Mouse (Mus musculus): Measurements from ENCODE around the gene 2410004P03Rik. TPM values are rescaled to one million over a fixed set of nuclear protein-coding genes. Genes with fewer than 3 reads are reported as not detected.
"Not testable (repeated sequence)": the region's sequence is repeated elsewhere in the genome, so short reads cannot be mapped to it uniquely, and the experiment has no call there.

The 2410004P03Rik gene
- total RNA-seq, 1 experiment from 2014 or later = 0.87 TPM

DNA sequence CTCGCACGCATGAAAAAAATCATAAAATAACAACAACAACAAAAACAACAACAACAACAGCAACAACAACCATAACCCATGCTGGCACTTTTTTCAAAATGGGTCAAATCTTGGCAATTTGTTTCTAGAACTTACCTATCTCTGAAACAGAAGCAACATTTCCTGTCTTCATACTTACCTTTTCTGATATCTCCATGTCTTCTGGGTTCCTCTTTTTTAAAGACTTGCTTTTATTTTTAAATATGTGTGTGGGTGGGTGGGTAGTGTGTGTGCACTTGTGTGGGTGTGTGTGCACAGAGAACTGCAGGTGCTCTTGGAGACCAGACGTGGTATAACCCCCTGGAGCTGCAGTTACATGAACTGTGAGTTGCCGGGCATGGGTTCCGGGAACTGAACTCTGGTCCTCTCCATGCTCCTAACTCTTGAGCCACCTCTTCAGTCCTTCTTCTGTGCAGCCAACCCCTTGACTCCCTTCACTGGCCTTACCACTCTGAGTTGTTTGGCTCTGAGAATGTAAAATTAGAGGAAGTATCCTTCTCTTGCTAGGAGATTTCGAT is 13.1 kb upstream of the 2410004P03Rik start:
- no peak for ATAC-seq (replicated peaks; ENCODE audit: low read depth, poor library complexity, severe bottlenecking)

DNA sequence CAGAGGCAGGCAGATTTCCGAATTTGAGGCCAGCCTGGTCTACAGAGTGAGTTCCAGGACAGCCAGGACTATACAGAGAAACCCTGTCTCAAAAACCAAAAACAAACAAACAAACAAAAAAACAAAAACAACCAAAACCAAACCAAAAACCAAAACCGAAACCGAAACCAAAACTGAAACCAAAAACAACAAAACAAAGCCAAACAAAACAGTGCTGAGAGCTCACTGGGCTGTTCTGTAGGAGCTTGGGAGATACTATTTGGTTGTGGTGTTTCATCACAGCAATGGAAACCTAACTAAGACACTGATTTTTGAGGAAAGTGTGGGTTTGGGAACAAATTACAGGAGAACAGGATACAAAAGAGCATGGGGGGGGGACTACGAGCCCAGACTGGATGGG is 10.6 kb upstream of the 2410004P03Rik start:
- ATAC-seq (replicated peaks; ENCODE audit: low read depth, poor library complexity, severe bottlenecking) = no peak

DNA sequence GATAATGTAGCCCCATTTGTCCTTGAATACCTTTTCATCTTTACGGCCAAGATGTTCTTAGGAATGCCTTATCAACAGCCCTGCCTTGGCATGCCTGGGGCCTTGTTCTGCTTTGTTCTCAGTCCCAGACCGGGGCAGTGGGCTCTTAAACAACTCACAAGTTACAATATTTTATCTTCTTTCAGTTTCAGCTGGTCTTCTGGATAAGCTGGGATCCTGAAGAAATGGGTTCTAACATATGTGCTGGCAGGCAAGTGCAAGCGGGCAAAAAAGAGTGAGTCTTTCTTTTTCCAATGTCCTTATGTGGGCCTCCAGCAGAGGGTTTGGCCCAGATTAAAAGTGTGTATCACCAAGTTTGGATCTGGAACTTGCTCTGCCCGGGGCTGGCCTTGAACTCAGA is 9.6 kb upstream of the 2410004P03Rik start:
- ATAC-seq (replicated peaks; ENCODE audit: low read depth, poor library complexity, severe bottlenecking) = not testable (repeated sequence)

DNA sequence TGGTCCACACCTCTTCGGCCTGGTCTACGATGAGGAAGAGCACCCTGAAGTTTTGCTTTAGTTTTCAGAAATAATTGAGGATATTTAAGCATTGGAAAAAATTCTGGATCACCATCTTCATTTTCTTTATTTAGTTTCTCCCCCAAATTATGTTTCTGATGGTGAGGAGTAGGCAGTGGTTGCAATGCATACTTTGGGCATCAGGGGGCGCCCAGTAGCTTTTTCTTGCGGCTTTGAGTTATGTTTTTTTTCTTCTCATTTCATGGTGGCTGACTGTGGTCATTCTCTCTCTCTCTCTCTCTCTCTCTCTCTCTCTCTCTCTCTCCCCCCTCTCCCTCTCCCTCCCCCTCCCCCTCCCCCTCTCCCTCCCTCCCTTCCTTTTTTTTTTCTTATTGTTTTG is 6.9 kb upstream of the 2410004P03Rik start:
- ATAC-seq (replicated peaks; ENCODE audit: low read depth, poor library complexity, severe bottlenecking) = peak; percentile 73

DNA sequence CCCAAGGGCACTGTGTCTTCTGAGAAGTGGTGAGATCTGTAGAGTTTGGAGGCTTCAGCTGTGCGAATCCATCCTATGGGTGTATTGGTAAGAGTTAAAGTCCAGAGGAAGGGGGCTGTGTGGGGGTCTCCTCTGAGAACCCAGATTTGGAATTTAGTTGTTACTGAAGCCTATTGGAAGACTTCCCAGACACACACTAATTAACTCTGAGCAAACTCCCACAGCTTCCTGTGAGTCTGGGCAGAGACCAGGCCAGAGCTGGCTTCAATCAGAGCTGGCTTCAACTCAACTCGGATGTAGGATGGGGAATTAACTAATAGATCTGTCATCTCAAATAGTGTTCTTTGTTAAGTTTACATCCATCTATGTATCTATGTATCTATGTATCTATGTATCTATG is 4.2 kb upstream of the 2410004P03Rik start:
- no peak for ATAC-seq (replicated peaks; ENCODE audit: low read depth, poor library complexity, severe bottlenecking)

DNA sequence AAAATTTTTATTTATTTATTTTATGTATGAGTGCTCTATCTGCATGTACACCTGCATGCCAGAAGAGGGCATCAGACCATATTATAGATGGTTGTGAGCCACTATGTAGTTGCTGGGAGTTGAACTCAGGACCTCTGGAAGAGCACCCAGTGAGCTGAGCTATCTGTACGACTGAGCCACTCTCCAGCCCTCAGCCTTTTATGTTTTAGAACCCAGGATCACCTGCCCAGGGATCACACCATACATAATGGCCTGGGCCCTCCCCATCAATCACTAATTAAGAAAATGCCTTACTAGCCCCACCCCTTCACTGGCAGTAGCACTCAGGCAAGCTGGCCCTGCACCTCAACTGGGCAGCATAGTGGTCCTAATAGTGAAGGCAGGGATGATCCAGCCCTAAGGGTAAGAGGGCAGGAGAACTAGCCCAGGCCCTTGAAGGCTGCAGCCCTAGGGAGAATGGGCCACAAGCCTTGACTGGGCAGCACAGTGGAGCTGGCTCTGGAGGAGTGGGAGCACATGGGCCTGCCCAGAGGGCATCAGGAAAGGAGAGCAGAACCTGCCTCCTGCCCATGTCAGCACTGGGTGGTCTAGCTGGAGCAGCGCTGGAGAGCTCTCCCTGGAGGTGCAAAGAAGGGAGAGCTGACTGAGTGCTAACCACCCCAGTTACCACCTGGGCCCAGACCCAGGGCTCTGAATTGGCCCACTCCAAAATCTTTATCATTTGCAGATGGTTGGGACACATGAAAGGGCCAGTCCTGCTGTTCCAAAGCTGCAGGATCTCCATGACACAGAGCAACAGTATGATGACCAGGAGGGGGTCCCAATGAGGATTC is 756 bp upstream of the 2410004P03Rik start:
- ATAC-seq (replicated peaks; ENCODE audit: low read depth, poor library complexity, severe bottlenecking) = no peak

DNA sequence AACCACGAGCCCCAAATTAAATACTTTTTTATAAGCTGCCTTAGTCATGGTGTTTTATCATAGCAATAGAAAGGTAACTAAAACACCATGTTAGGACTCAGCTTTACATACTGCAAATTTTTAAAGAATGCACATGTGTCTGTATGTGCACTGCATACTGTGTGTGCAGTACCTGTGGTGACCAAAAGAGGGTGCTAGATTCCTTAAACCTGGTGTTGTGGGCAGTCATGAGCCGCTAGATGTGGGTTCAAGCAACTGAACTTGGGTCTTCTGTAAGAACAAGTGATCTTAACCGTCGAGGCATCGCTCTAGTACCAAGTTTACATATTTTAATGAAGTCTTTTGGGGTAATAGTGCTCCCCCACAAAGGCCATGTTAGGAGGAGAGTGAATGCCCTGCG is 2.1 kb downstream of the 2410004P03Rik start:
- ATAC-seq (replicated peaks; ENCODE audit: low read depth, poor library complexity, severe bottlenecking) = no peak

DNA sequence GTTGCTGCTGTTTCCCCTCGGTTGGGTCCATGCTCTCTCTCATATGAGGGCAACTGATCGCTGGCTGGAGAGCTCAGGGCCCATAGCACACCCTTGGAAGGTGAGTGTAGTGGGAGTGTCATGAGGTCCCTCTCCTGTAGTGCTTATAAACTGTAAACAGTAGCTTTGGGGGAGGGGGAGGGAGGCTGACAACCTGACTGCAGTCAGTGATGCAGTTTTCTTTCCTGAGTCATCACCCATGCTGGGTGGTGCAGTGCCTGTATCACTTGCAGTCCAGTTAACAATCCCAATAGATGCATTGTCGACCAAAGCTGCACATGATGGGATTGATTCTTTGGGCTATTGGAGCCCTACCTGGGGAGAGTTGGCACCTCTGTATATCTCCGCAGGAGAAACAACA is 10.3 kb downstream of the 2410004P03Rik start:
- ATAC-seq (replicated peaks; ENCODE audit: low read depth, poor library complexity, severe bottlenecking) = no peak

DNA sequence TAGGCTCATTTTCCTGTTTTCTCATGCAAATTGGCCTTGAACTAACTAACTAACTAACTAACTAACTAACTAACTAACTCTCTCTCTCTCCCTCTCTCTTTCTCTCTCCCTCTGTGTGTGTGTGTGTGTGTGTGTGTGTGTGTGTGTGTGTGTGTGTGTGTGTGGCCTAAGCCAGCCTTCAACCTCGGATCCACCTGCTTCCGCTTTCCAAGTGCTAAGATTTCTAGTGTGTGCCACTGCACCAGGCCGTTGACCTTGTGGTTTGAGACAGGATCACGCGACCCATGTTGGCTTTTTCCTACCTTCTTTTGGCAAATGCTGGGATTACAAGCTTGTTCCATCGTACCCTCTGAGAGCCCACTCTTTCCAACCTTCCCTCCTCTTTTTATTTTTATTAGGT is 10.9 kb downstream of the 2410004P03Rik start:
- peak; percentile 60 for ATAC-seq (replicated peaks; ENCODE audit: low read depth, poor library complexity, severe bottlenecking)

DNA sequence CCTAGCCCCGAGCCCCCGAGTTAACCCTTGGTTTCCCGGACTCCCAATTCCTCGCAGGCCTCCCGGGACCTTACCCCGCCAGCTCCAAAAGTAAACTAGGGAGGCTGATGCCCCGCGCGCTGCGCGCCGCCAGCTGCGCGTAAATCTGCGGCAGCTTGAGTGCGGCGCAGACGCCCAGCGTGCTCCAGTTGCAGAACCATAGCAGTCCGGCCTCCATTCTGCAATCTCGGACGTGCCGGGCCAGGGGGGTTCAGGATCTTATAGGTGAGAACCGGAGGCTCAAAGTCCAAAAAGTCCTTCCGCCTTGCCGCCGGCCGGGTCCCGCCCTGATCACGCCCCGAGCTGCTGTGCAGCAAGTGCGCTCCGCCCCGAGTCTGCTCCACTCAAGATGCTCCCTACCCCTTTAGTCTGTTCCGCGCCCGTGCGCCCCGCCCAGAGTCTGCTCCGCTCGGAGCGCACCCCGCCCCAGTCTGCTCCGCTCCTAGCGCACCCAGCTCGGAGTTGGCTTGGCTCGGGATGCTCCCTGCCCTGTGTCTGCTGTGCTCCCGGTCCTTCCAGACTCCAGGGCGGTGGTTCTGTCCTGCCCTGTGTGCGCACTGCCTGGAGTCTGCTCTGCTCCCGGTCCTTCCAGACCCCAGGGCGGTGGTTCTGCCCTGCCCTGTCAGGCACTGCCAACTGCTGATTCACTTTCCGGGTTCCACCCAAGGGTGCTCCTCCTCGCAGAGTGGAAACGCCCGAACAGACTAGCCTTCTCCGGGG is 11.6 kb downstream of the 2410004P03Rik start, which contains the start of gene Pqlc3:
Pqlc3 (minus strand) TSS at position 670 of the 759 bp plus-strand sequence.
- ATAC-seq (replicated peaks; ENCODE audit: low read depth, poor library complexity, severe bottlenecking) = peak; percentile 90

DNA sequence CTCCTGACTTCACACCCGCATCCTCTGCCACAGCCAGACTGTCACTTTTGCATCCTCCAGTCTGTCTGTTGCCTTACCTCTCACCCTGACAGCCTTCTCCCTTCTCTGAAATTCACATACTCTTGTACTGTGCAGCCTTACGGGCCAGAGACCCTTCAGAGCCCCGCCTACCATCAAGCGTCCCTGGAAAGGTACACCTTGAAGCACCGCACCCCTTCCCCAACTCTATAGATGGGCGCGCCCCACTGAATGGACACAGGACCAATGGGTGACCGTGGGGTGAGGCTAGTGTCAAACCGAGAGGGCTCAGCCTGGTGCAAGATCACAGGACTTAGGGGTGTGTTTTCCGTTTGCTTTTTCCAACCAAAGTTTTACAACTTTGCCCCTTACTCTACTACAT is 12.4 kb downstream of the 2410004P03Rik start:
- no peak for ATAC-seq (replicated peaks; ENCODE audit: low read depth, poor library complexity, severe bottlenecking)

DNA sequence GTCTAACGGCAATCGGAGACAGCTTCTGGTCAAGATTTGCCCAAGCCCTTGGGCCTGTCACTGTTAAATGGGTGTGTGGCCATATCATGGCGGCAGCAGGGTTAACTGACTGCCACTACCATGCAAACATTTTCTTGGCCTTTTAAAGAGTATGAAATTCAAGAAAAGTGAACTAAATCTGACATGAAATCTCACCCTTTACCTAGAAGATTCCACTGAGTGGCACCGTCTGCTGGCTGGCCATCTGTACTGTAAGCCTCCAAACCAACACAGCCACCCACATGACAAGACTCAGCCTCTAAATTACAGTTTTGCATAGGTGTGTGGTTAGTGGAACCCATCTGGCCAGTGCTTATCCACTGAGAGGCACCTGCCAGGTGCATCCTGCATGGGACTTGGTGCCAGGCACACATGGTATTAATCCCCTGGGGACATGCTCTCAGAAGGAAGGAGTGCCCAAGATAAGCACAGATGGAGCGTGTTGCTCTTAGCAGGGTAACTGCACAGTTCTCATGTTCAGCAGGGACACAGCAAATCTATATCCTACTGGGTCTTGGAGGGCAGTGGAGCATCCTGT is 14.6 kb downstream of the 2410004P03Rik start:
- no peak for ATAC-seq (replicated peaks; ENCODE audit: low read depth, poor library complexity, severe bottlenecking)

DNA sequence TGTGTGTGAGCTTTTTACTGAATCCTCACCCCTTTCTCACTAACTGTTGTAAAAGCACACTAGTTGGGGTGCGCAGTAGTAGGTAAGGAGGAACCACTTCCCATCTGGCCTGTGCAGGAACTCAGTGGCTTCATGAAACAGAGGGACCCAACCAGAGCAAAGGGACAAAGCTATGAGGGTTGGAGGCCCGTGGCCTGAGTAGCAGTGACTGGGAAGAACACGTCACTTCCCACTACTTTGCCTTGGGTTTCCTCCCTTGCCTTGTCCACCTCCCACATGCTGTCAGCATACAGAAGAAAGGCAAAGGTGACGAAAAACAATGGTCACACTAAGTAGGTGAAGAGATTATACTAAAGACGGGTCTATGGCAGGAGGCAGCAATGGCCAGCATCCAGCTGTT is 15.2 kb downstream of the 2410004P03Rik start:
- no peak for ATAC-seq (replicated peaks; ENCODE audit: low read depth, poor library complexity, severe bottlenecking)

DNA sequence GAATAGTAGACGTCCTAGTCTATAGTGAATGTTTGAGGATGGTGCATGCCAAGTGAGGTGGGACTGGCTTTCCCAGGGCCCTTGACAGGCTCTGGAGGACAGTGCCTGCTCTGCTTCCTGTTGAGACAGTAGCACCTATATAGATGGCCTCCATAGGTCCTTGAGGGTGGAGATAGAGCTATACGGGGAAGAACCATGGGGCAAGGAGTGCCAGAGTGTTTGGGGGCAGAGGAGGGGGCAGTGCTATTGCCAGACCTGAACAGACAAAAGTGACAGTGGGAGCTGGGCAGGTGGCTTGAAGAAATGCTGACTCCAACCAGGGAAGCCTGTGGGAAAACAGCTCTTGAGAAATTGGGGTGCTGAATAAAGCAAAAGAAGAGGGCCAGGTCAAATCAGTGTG is 17.2 kb downstream of the 2410004P03Rik start:
- no peak for ATAC-seq (replicated peaks; ENCODE audit: low read depth, poor library complexity, severe bottlenecking)

DNA sequence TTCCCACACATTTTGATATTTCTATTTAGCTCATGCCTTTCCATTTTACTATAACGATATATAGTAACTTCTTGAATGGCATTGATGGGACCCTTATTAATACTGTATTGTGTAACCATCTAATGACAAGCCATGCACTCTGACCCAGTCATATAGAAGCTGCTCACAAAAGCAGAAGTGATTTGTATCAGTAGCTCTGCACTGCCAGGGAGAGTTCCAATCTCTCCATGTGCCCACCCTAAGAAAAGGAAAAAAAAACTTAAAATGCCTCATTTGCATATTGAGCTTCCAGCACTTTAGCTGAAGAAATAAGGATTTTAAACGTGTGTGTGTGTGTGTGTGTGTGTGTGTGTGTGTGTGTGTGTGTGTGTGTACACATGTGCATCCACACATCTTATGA is 19.2 kb downstream of the 2410004P03Rik start:
- ATAC-seq (replicated peaks; ENCODE audit: low read depth, poor library complexity, severe bottlenecking) = no peak

DNA sequence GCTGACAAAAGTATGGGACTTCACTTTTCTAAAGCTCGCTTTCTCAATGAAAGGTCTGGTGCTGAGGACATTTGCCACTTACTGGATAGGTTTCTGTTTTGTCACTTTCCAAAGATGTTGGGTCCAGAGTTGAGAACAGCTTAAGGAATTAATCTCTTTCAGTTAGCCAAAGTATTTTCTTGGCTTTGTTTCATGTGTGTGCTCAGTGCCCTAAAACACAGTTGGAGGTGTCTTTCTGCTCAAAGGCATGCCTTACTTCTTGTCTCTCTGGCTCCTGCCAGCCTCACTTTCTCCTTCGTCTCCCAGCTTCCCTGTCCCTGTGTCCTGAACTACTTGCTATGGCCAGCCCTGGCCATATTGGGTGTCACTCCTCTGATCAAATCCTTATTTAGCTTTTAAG is 20.2 kb downstream of the 2410004P03Rik start:
- no peak for ATAC-seq (replicated peaks; ENCODE audit: low read depth, poor library complexity, severe bottlenecking)

DNA sequence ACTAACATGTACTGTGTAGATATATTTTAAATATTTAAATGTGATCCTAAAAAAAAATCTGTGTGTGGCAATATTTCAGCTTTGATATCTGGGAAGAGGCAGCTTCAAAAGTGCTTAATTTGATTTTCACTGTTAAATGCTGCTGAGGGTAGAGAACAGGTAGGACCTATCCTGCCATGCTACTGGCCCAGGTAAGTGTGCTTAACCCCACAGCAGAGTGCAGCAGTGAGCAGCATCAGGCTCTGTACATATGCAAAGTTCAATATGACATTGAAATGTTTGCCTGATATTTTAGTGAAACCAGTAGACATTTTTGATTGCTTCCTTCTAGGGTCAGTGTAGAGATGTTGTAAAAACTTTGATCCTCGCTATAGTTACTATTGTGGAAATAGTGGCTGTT is 25.7 kb downstream of the 2410004P03Rik start:
- ATAC-seq (replicated peaks; ENCODE audit: low read depth, poor library complexity, severe bottlenecking) = no peak

DNA sequence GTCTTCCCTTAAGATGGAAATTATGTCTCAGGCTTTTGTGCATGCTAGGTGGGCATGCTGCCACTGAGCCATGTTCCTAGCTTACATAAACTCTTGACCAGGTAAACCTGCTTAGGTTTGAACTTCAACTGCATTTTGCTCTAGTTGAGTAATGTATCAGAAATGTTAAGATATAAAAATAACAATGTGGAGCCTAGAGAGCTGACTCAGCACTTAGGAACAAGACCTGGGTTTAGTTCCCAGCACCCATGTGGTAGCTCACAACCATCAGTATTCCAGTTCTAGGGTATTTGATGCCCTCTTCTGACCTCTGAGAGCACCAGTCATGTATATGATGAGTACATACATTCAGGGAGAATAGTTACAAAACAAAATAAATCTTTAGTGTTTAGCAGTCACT is 34.4 kb downstream of the 2410004P03Rik start:
- no peak for ATAC-seq (replicated peaks; ENCODE audit: low read depth, poor library complexity, severe bottlenecking)

DNA sequence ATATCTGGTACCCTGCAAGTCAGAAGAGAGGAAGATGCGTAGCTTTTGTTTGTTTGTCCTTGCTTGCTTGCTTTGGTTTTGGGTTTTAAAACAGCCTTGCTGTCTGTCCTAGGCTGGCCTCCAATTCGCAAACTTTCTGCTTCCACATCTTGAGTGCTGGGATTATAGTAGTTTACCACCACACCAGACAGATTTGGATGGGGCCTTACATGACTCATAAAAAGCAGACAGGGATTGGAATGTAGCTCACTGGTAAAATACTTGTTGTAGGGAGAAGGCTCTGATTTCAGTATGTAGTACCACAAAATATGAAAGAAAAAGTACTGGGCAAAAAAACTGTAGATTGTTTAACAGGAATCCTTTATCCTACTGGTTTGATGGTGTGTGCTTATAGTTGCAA is 44.7 kb downstream of the 2410004P03Rik start:
- ATAC-seq (replicated peaks; ENCODE audit: low read depth, poor library complexity, severe bottlenecking) = no peak

DNA sequence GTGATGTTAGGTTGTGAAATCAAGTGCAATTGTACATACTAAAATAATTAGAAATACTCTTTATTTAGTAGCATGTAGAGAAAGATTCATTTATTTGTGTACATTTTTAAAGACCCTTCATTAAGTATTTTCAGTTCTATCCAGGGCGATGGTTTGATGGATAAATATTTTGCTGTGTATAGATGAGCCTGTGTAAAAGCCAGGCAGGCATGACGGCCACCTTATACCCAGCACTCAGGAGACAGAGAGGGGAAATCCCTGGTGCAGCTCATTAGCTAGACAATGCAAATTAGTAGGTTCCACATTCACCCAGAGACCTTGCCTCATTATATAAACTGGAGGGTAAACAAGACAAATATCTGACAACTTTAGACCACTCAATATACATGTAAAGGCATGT is 48.2 kb downstream of the 2410004P03Rik start:
- no peak for ATAC-seq (replicated peaks; ENCODE audit: low read depth, poor library complexity, severe bottlenecking)

DNA sequence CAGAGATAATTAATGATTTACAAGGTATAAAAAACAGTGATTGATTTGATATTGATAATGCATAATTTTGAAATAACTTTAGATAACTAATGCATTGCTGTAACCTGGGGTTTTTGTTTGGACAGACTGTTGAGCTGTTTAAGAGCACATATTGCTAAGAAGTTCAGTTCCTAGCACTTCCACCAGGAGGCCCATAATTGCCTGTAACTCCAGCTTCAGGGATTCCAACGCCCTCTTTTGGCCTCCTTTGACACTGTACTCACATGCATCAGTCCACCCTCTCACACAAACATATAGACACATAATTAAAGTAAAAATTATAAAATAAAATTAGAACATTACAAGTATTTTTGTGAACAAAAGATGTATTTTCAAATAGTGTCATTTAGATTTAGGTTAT is 52.7 kb downstream of the 2410004P03Rik start:
- ATAC-seq (replicated peaks; ENCODE audit: low read depth, poor library complexity, severe bottlenecking) = peak; percentile 68

Data from common myeloid progenitor, adult 5-6 weeks (primary cell).